Mouse (Mus musculus) neutrophil, adult 65 days (primary cell): ENCODE data around the gene Pias1. TPM values are rescaled to one million over a fixed set of nuclear protein-coding genes. Genes with fewer than 3 reads are reported as not detected.

Experiments
- total RNA-seq: library from RNA; stranded (reverse); gene quantifications from 2 replicates; pipeline ENCODE4 v1.2.4, GENCODE M21; 2023

Gene Pias1
- 89.5 and 116 TPM in 2 replicates for total RNA-seq

DNA sequence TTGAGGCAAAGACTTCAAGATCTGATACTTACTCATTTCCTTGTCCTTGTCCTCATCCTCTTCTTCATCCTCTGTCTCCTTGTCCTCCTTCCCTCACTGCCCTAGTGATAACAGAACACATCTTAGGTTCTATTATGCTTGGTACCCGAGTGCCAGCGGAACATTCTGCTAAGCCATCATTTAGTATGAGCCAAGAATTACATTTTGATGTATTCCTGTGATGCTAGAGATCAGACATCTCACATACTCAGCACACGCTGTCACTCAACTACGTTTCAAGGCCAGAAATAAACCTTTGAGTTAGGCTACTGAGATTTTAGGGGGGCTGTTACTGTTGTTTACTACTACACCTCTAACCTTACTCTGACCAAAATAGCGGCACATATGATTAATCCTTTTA is at the start of gene Pias1:
Gene Pias1, minus strand, starts transcription at position 101 of the 400 bp plus-strand sequence.

DNA sequence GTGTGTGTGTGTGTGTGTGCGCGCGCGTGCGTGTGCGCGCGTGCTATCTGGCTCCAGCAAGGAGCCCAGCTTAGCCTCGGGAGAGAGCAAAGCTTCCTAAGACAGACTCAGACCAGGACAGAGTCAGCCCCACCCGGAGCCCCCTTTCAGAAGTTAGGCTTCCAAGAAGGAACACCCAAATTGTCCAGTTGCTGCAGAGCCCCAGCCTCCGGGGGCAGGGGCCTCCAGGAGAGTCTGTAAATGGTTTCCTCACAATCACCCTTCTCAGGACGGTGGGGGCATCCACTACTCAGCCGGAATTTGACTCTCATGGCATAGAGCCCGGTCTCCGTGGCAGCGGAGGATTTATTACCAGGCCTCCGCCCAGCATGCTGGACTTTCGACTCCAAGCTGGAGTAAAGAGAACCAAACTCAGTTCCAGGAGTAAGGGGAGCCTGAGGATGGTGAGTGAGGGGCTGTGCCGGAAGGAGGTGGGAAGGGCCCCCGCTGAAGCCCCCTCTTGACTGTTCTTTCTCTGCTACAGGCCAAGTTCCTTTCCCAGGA is 129.9 kb downstream of the Pias1 start, which contains the start of gene Calml4:
Gene Calml4, plus strand, starts transcription at position 362 of the 543 bp plus-strand sequence.

DNA sequence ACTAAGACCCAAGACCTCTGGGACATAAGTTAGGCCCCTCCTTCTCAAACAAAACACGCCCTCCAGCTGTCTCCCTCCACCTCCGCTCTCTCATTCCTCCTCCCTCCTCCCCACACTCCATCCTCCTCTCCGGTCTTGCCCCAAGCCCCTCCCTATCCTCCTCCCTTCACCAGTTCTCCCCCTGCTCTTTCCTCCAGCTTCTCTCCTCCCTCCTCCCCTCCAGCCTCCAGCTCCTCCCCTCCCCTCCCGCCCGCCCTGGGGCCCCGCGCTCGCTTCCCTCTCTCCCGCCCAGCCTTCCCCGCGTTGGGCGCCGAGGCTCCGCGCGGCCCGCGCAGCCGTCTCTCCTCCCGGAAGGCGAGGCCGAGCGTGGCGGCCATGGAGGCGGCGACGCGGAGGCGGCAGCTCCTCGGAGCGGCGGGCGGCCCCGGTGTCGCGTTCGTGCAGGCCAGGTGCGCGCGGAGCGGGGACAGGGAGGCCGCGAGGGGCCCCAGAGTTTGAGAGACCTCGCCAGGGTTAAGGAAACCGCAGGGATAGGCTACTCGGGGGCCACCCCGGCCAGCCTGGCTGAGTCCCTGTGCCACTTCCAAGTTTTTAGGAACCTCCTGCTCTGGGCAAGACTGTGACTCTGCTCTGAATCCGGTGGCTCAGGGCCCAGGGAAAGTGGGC is 149.1 kb downstream of the Pias1 start, which contains the start of gene Cln6:
Gene Cln6, plus strand, starts transcription at position 280 of the 666 bp plus-strand sequence.

Other genes starting within 250 kb of the Pias1 start
- 9.8 and 10.1 TPM in 2 replicates for gene Fem1b, start 176.0 kb downstream of the Pias1 start, total RNA-seq
- gene Cln6, start 149.1 kb downstream of the Pias1 start, total RNA-seq = 16.7 and 17.3 TPM in 2 replicates
- not detected in 2 replicates for gene Calml4, start 129.8 kb downstream of the Pias1 start, total RNA-seq
- 0.16 TPM in 1 of 2 replicates, not detected in the other for gene Skor1, start 161.0 kb upstream of the Pias1 start, total RNA-seq